Mouse (Mus musculus) MEL (cell line): ENCODE measurements around the gene Smlr1.

ENCODE experiments used
- CHD1 ChIP-seq: IDR thresholded peaks from 2 replicates; pipeline ENCODE4 v1.6.1; 2012; ENCODE audit warnings: low read depth, mild to moderate bottlenecking, inconsistent platforms, low read length, improper control_type of control experiment
- JUND ChIP-seq: IDR thresholded peaks from 2 replicates; pipeline ENCODE4 v1.6.1; 2011; ENCODE audit warnings: low read depth, mild to moderate bottlenecking, improper control_type of control experiment, low read length
- MXI1 ChIP-seq: IDR thresholded peaks from 2 replicates; pipeline ENCODE4 v1.6.1; 2011; ENCODE audit warnings: mild to moderate bottlenecking, low read depth, low read length, improper control_type of control experiment
- MYC ChIP-seq: IDR thresholded peaks from 2 replicates; pipeline ENCODE4 v1.6.1; 2011; ENCODE audit warnings: low read depth, mild to moderate bottlenecking, low read length, improper control_type of control experiment, moderate library complexity
- NELFE ChIP-seq: IDR thresholded peaks from 2 replicates; pipeline ENCODE4 v1.6.1; 2011; ENCODE audit warnings: low read depth, low read length, improper control_type of control experiment
- POLR2A ChIP-seq, 2 experiments: IDR thresholded peaks; 2 replicates each; pipeline ENCODE4 v1.6.1; 2011 to 2012; ENCODE audit warnings: low read length in 2 of 2, mild to moderate bottlenecking in 2 of 2, control low read depth in 1 of 2, improper control_type of control experiment in 1 of 2, low read depth in 1 of 2, moderate library complexity in 1 of 2; ENCODE audit not compliant: control insufficient read depth in 1 of 2, insufficient read depth in 1 of 2, poor library complexity in 1 of 2

DNA sequence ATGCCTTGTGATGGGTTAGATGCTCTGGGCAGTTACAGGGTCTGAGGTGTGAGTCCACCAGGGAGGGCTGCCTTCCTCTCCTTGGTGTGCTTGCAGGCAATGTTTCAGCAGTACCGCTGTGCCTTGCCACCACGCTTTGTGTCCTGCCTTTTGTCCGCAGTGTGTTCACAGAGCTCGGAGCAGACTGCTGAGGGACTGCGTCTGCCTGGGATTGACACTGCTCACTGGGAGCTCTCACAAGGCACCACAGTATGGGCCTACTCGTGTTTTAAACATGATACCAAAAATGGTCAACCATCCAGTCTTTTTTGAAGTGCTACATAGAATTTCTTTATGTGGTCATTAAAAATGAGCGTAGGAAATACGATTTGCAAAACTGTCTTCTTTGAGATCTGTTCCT lies 12.3 kb downstream of the Smlr1 start:
- TF ChIP-seq NELFE (no peak), MXI1 (no peak), CHD1 (no peak), JUND (no peak), MYC (no peak), POLR2A (IDR thresholded peaks at IDR 0.05; ENCODE audit: control insufficient read depth in 1 of 2, insufficient read depth in 1 of 2, low read depth in 1 of 2, low read length in 2 of 2, poor library complexity in 1 of 2) (no peak)
